Mouse (Mus musculus) liver, adult 2 months (tissue): ENCODE measurements at regions not wholly inside any gene's neighbourhood (a gene's known extent, or its start where the extent isn't known, plus 50 kb on each side); places are given as distances from the start of the nearest gene placed in this dataset.

ENCODE experiments used
- CTCF ChIP-seq: fragments of 200-500 bp; IDR thresholded peaks from 2 replicates; pipeline ENCODE4 v1.5.1; 2011; ENCODE audit warnings: low read depth, low read length, control low read depth
- POLR2A ChIP-seq: fragments of 200-500 bp; IDR thresholded peaks from 2 replicates; pipeline ENCODE4 v1.6.1; 2011; ENCODE audit warnings: low read length, control low read depth; ENCODE audit not compliant: insufficient read depth; ENCODE audit errors: extremely low read depth

- TF ChIP-seq CTCF = no peak
- TF ChIP-seq POLR2A = no peak
Measured at GRCm38 (mm10) chr3:15179079-15179812, 152.9 kb downstream of the Gm9733 start.
